Mouse (Mus musculus): ENCODE data around the gene Kdelc1.

Kdelc1 gene

GRCm38 (mm10) chr1:44118239-44119054, at the start of gene Kdelc1, which contains the start of gene Bivm:
Gene Kdelc1 (minus strand): TSS chr1:44118808.
Gene Bivm (plus strand): TSS chr1:44118957.
- ATAC-seq (ENCODE audit: low TSS enrichment), result peak; percentile 92

- ATAC-seq (ENCODE audit: low TSS enrichment), result no peak
These were observed 49.3 kb upstream of the Kdelc1 start for GRCm38 (mm10) chr1:44167859-44168383.

GRCm38 (mm10) chr1:44162389-44162788, 43.8 kb upstream of the Kdelc1 start:
- no peak for ATAC-seq (ENCODE audit: low TSS enrichment)

- no peak for ATAC-seq (ENCODE audit: low TSS enrichment)
These were observed 43.2 kb upstream of the Kdelc1 start for GRCm38 (mm10) chr1:44161818-44162217.

GRCm38 (mm10) chr1:44158317-44158716, 39.7 kb upstream of the Kdelc1 start:
- ATAC-seq (ENCODE audit: low TSS enrichment), result no peak

- ATAC-seq (ENCODE audit: low TSS enrichment), result peak; percentile 41; the same call in 1 of the 2 replicates
These were observed 36.7 kb upstream of the Kdelc1 start for GRCm38 (mm10) chr1:44155287-44155686.

DNA sequence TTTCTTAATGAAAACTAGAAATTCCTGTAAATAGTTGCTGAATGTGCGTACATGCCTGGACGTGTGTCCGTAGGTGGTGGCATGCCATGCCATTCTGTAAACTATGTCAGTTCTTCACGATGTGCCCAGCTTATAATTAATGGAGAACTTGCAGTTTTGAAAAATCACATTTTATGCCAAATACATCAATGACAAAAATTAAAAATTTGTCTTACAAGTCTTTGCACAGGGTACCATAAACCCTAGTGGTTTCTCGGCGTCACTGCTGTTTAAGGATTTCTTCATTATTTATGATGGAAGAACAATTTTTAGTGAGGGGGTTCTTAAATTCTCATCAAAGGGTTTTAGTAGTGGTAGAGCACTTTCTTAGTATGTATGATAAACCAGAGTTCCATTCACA, 30.1 kb upstream of the Kdelc1 start:
- no peak for ATAC-seq (ENCODE audit: low TSS enrichment)

- peak; percentile 92 for ATAC-seq (ENCODE audit: low TSS enrichment)
These were observed 29.2 kb upstream of the Kdelc1 start, which contains the start of gene Ercc5 for GRCm38 (mm10) chr1:44147563-44148381. Gene Ercc5 (plus strand): TSS chr1:44147744.

- peak; percentile 64 for ATAC-seq (ENCODE audit: low TSS enrichment)
These were observed 24.1 kb upstream of the Kdelc1 start for GRCm38 (mm10) chr1:44142747-44143146.

DNA sequence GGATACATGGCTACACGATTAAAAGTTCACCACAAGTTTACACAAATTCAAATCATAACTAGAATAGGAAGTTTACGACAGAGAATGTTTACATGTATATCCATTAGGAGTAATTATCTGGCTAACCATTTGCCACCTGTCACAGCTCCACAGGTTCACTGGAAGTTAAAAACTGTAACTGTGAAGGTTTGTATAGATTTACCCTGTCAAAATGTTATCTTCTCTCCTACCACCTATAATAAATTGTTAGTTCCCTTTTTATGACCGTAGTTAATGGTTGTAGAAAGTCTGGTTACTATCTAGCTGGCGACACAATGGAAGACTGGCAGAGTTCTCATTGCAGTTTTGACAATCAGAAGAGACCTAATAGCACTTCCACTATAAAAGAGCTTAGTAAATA, 21.6 kb upstream of the Kdelc1 start:
- no peak for ATAC-seq (ENCODE audit: low TSS enrichment)

DNA sequence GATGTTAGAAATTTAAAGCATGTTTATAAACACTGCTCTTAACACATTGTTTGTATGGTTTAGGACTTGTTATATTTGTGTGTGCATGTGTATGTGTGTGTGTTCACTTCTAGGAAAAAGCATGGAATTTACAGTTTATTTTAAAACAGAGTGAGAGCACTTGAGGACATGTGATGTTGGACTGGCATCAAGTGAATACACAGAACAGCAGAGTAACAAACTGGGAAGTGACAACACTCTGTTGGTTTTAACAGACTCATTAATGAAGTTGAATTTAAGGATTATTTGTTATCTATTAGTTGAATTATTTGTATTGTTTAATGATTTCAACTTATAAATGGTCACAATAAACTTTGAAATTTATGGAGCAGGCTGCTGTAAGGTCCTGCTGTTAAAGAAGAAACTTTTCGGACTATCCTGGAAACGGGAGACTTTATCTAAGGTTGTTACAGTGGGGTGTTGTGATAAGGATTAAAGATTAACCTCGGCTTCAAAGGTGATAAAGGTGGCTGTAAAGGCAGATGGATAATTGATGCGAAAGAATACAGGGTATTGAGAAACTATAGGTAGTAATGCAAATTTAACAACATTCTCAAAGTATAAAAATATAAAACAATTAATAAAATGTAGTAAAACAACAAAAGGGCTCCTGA, 11.4 kb upstream of the Kdelc1 start:
- no peak for ATAC-seq (ENCODE audit: low TSS enrichment)

- ATAC-seq (ENCODE audit: low TSS enrichment), result no peak
These were observed 7.0 kb upstream of the Kdelc1 start for GRCm38 (mm10) chr1:44125590-44125989.

- no peak for ATAC-seq (ENCODE audit: low TSS enrichment)
These were observed 3.6 kb upstream of the Kdelc1 start for GRCm38 (mm10) chr1:44122256-44122655.

DNA sequence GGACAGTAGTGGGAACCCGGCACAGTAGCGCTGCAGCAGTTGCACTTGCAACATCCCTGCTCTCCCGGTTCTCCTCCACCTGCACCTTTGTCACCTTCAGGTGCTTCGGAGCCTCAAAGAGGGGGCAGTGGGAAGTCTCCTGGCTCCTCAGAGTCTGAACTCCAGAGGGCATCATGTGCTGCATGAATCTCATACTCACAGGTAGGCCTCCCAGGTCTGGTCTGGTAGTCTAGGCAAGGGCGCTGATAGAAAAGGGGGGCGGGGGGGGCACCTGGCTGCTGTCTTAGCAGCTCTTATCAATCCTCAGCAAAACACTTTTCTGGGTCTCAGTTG, 1.4 kb upstream of the Kdelc1 start:
- ATAC-seq (ENCODE audit: low TSS enrichment), result peak; percentile 24

DNA sequence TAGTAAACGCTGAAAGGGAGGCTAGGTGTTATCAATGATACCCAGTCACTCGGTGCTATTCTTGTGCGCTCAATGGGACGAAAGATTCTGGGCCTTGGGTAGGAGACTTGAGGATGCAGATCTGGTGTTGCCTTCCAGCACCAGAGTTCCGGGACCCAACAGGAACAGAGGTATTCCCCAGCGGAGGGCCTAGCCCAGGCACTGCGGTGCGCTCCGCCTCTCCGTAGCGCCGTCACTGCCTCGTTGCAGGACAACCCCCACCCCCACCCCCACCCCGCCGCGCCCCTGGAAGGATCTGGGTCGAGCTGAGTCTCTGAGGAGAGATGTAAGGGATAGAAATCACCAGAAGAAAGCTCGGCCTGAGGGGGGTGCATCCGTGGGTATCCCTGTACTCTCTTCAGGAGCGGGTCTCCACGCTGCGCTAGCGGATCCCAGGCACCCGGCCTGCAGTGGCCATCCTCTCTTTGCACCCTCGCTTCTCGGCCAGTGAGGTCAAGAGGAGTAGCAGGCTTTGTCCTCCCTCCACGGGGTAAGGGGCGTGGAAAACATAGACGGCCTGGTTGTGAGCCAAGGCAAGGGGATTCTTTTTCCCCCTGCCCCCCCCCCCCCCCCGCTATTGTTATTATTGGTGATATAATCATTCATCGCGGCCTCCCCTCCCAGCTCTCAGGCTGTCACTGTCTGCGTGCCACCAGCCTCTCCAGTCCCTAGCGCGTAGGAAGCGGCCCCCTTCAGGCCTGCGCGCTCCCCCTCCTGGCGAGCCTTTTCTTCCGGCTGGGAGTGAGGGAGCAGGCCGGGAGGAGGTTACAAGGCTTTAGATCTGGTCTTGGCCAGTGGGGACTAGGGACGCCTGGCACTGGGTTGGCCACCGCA, 829 bp upstream of the Kdelc1 start:
- peak; percentile 82 for ATAC-seq (ENCODE audit: low TSS enrichment)

GRCm38 (mm10) chr1:44117571-44117970, 1.0 kb downstream of the Kdelc1 start:
- no peak for ATAC-seq (ENCODE audit: low TSS enrichment)

- ATAC-seq (ENCODE audit: low TSS enrichment), result no peak
These were observed 15.7 kb downstream of the Kdelc1 start for GRCm38 (mm10) chr1:44102939-44103338.

GRCm38 (mm10) chr1:44102259-44102717, 16.3 kb downstream of the Kdelc1 start, which contains the start of gene Tex30:
Gene Tex30 (minus strand): TSS chr1:44102441.
- ATAC-seq (ENCODE audit: low TSS enrichment), result peak; percentile 98

- ATAC-seq (ENCODE audit: low TSS enrichment), result peak; percentile 51
These were observed 17.0 kb downstream of the Kdelc1 start for GRCm38 (mm10) chr1:44101448-44102225.

DNA sequence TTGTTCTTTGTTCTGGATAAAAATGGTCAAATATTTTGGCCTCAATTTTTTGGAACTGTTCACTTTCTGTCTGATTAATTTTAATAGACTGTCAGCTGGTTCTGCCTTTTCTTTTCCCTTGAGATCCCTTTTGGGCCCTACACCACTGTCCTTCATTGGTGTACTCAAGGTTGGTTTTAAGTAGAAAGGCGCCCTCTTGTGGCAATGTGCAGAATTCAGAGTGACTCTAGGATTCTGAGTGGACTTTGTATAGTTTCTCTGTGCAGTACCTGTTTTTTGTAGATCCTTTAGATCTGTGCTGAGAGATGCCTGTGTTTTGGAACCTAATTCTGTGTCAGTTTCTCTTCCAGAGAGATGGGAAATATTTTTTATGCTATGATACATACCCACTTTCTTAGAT, 54.0 kb downstream of the Kdelc1 start:
- peak; percentile 98 for ATAC-seq (ENCODE audit: low TSS enrichment)

Measured in frontal cortex, adult (tissue).